Mouse (Mus musculus) liver, adult 2 months (tissue): Measurements from ENCODE around the gene Tmem262.

Experiments
- CTCF ChIP-seq: fragments of 200-500 bp; IDR thresholded peaks from 2 replicates; pipeline ENCODE4 v1.5.1; 2011; ENCODE audit warnings: low read depth, low read length, control low read depth
- POLR2A ChIP-seq: fragments of 200-500 bp; IDR thresholded peaks from 2 replicates; pipeline ENCODE4 v1.6.1; 2011; ENCODE audit warnings: low read length, control low read depth; ENCODE audit not compliant: insufficient read depth; ENCODE audit errors: extremely low read depth

DNA sequence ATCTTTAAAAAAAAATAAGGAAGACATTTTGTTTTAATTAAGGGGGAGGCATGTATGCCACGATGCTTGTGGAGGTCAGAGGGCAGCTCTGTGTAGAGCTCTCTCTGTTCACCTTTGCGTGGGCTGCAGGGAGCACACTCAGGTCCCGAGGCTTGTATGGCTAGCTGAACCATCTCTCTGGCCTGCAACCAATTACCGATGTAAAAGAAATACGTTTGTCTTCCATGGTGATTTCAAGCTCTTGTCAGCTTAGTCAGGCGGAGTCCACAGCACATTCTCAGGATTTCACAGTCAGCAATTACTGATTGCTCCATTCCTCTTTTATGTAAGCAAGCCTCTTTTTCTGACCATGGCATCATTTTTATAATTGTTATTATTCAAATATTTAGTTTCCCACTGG, 21.4 kb downstream of the Tmem262 start:
- TF ChIP-seq CTCF: no peak
- no peak for TF ChIP-seq POLR2A
